Mouse (Mus musculus) heart, embryonic 12.5 days (tissue): ENCODE measurements around the gene Myo1b. TPM values are rescaled to one million over a fixed set of nuclear protein-coding genes. Genes with fewer than 3 reads are reported as not detected.

Source experiments
- ATAC-seq: fragments of 200-750 bp; cut with Nextera tagmentation; 2 replicates; pipeline ENCODE4 v1.8.0; 2017; ENCODE audit warnings: moderate TSS enrichment, moderate library complexity; ENCODE audit not compliant: insufficient number of reproducible peaks, low FRiP score
- H3K27ac ChIP-seq: fragments of 300-500 bp; sonication (generic); 2 replicates; pipeline ENCODE4 v1.5.1; 2016; ENCODE audit warnings: mild to moderate bottlenecking, moderate library complexity; ENCODE audit not compliant: poor library complexity, severe bottlenecking
- H3K27me3 ChIP-seq: fragments of 300-500 bp; sonication (generic); replicated peaks from 2 replicates; pipeline ENCODE4 v1.6.1; 2016; ENCODE audit warnings: mild to moderate bottlenecking, moderate library complexity
- H3K36me3 ChIP-seq: fragments of 300-500 bp; sonication (generic); 2 replicates; pipeline ENCODE4 v1.6.1; 2016; ENCODE audit warnings: mild to moderate bottlenecking, moderate library complexity
- H3K4me1 ChIP-seq: fragments of 300-500 bp; sonication (generic); replicated peaks from 2 replicates; pipeline ENCODE4 v1.6.1; 2016; ENCODE audit warnings: mild to moderate bottlenecking
- H3K4me2 ChIP-seq: fragments of 300-500 bp; sonication (generic); 2 replicates; pipeline ENCODE4 v1.6.1; 2016; ENCODE audit warnings: mild to moderate bottlenecking, moderate library complexity
- H3K4me3 ChIP-seq: fragments of 300-500 bp; sonication (generic); 2 replicates; pipeline ENCODE4 v1.5.1; 2016; ENCODE audit warnings: mild to moderate bottlenecking
- H3K9ac ChIP-seq: fragments of 300-500 bp; sonication (generic); 2 replicates; pipeline ENCODE4 v1.6.1; 2016; ENCODE audit warnings: mild to moderate bottlenecking, moderate library complexity
- H3K9me3 ChIP-seq: fragments of 300-500 bp; sonication (generic); replicated peaks from 2 replicates; pipeline ENCODE4 v1.6.1; 2016; ENCODE audit warnings: mild to moderate bottlenecking, moderate library complexity
- WGBS: fragments of 180-500 bp; shearing (Covaris S2); methylation state at CpG from one replicate; pipeline ENCODE4 v1.1.7; 2016; 5-methylcytosine and 5-hydroxymethylcytosine counted together
- polyA plus RNA-seq: library from polyadenylated mRNA; unstranded; fragments of >200 nt; fragmentation: Nextera tagmentation; extraction: Ambion mirVana; gene quantifications from 2 replicates; pipeline ENCODE4 v1.2.1, GENCODE M21; 2016

The Myo1b gene
- polyA plus RNA-seq, 1 experiment from 2014 or later: 36.5 TPM

DNA sequence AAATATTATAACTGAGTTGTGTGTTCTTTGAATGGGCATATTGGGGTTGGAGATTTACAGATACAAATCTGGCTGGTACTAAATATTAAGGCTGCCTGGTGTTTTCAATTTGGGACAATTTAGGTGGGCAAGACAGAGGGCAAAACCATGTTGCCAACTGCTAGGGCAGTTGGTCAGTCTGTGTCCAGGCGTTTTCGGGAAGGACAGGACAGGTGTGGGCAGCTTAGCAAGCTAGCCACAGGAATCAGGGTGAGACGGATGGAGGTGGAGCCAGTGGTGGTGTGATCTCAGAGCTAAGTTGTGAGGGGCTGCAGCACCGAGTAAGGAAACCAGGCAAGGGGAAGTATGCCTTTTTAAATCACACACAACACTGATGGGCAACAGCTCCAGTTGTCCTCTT, 211.3 kb downstream of the Myo1b start:
- WGBS: 69% methylated on average over 4 of the region's 4 CpGs
- Histone ChIP-seq H3K9ac (no peak overlapping the region), H3K4me2 (no peak overlapping the region), H3K27me3 (no peaks in the 10 kb centered on the region), H3K4me3 (no peak overlapping the region), H3K4me1 (no peaks in the 10 kb centered on the region), H3K27ac (no peak overlapping the region), H3K9me3 (0 out of 2 replicates have a peak, but pooled peaks cover 3% of the 10 kb centered on the region), H3K36me3 (no peaks in the 10 kb centered on the region)
- ATAC-seq: no peak

Other genes starting within 250 kb of the Myo1b start
- gene Stat4, start 71.1 kb upstream of the Myo1b start, polyA plus RNA-seq: 2.6 and 3.5 TPM in 2 replicates
- 28.9 and 31.4 TPM in 2 replicates for gene Stat1, start 203.4 kb upstream of the Myo1b start, polyA plus RNA-seq